Mouse (Mus musculus) adrenal gland, postnatal 36 days (tissue): ENCODE measurements around the gene Pnpla5. TPM values are rescaled to one million over a fixed set of nuclear protein-coding genes. Genes with fewer than 3 reads are reported as not detected.
"Not testable (repeated sequence)": the region's sequence is repeated elsewhere in the genome, so short reads cannot be mapped to it uniquely, and the experiment has no call there.

Experiments
- DNase-seq, 2 experiments: peaks; one replicate each; pipeline ENCODE4 v3.0.0; 2021; ENCODE audit warnings: mixed read lengths in 1 of 2
- total RNA-seq, 2 experiments: library from RNA; stranded (reverse); gene quantifications; 2 replicates each; pipeline ENCODE4 v1.2.3; 2021

Pnpla5 gene
- total RNA-seq, 2 experiments from 2014 or later = 0.23 TPM; not detected in 1

DNA sequence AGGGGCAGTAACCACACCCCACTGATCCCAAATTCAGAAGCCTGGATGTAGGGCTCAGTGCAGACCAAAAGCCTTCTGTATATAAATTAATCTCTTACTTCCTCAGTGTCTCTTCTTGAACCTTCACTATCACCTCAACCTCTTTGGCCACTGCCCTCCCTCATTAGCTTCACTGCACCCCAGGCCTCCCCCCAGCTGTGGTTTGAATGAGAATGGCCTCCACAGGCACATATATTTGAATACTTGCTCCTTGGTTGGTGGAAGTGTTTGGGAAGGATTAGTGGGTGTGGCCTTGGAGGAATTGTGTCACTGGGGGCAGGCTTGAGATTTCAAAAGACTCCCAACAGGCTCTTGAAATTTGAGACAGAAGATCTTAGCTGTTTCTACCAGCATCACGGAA, 6.5 kb downstream of the Pnpla5 start:
- no peak for DNase-seq

- no peak for DNase-seq
Measured at GRCm38 (mm10) chr15:84115727-84116126, 7.2 kb downstream of the Pnpla5 start.

- DNase-seq = no peak
Measured at GRCm38 (mm10) chr15:84113873-84114272, 9.1 kb downstream of the Pnpla5 start.

DNA sequence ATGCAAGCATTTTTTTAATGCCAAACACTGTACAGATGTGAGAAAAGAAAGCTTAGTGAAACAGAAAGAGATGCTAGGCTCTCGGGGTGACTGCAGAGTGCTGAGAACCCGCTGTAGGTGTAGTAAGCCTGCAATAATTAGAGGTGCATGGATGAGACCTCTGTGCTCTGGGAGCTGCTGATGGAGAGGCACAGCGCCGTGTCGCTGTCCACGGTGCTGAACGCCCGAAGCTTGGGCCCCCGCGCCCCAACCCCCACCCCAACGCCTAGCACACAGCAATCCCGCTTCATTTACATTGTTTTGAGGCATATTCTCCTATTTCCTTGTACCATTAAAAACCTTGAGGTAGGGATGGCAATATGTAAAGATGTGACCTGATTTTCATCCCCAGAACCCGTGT, 14.1 kb downstream of the Pnpla5 start:
- DNase-seq = peak; percentile 30 to 47

GRCm38 (mm10) chr15:84105924-84106500, 17.0 kb downstream of the Pnpla5 start:
- no peak for DNase-seq

DNA sequence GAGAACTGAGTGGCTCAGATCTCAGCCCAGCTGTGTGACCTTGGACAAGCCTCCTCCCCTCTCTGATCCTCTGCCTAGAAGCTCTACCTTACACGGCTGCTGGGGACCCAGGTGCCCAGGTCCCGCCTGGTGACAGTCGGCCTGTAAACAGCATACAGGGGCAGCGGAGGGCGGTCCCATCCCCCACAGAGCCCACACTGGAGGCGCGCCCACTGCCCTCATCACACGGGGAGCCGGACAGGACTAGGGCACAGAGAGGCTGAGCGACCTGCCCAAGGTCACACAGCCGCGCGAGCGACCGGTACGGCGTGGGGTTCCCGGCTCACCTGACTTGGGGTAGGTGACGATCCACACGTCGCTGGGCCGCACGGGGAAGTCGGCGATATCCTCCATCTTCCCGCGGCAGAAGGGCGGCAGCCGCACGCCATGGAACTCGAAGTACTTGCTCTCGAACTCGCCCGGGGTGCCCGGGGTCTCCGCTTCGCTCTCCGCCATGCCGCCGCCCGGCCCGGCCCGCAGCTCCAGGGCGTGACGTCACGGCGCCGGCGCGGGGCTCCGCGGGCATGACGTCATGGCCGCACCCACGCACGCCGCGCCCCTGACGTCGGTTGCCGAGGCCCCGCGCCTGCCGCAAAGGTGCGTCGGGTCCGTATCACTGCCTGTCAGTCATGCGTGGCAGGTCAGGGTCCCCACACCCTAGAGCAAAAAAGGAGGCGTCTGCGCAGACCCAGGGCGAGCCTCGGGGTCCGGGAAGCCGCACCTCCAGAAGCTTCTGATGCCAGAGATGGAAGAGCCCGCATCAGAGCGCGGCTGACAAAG, 17.7 kb downstream of the Pnpla5 start, which contains the start of gene Sult4a1:
Sult4a1 (minus strand) TSS at position 650 of the 819 bp plus-strand sequence.
- no peak for DNase-seq

DNA sequence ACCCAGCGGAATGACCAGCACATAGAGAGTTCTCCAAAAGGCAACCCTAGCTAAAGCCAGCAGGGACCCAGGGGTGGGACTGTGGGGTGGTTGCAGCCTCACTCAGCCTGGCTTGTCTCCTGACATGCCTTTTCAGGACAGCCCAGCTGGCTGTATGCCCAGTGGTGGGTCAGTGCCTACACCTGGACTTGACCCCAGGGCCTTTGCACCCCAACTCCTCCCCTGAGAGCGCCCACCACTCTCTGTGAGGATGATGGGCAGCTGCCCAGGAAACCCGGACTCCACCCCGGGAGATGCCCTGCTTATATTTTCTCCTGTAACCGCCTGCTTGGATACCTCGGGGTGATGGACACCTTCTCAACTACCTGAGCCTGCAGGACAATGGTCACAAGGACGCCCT, 18.3 kb downstream of the Pnpla5 start:
- DNase-seq = no peak

DNA sequence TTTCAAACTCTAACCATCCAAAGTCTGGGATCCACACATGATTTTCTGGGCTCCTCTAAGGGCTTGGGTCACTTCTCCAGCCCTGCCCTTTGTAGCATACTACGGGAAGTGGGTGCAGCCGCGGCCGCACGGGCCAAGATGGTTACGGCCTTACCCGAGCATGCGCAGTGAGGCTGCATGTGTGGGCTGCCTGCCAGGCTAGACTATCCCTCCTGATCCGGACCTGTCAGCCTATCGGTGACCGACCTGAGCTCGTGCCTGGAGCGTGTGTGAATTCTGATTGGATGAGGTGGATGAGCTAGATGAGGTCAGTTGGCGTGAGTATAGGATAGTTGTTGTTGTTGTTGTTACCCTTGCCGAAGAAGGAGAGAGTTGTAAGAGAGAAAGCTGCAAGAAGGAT, 25.4 kb downstream of the Pnpla5 start:
- DNase-seq = not testable (repeated sequence)

- DNase-seq = no peak
Measured at GRCm38 (mm10) chr15:84096051-84096450, 26.9 kb downstream of the Pnpla5 start.

DNA sequence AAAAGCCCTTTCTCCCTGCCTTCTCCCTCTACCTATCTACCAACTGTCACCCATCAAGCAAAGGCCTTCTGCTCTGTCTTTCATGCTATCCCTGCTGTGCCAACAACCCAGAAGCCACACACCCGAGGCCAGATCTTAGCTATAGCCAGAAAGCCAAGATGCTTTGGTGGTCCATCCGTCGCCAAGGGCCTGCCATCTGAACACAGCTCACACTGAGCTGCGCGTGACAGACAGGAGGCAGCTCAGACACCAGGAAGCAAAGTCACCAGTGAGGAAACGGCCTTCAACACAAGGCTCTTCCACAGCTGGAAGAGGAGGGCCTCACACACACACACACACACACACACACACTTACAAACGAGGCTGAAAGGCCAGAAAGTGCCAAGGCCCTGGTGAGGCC, 28.1 kb downstream of the Pnpla5 start:
- no peak for DNase-seq

DNA sequence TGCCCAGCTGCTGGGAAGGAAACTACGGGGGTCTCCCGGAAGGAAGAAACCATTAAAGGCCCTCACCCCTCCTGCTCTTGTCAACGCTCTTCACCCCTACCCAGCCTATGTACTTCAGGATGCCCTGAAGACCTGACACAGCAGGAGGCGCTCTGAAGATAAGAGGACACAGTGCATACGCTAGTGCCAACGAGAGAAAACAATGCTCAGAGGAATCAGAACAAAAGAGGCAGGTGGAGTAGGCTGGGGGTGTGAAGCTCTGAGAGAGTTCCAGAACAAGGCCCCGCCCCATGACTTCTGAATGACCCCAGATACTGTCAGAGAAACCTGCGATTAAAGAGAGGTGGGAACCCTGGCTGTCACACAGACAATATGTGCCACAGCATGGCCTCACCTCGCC, 36.2 kb downstream of the Pnpla5 start:
- no peak for DNase-seq

DNA sequence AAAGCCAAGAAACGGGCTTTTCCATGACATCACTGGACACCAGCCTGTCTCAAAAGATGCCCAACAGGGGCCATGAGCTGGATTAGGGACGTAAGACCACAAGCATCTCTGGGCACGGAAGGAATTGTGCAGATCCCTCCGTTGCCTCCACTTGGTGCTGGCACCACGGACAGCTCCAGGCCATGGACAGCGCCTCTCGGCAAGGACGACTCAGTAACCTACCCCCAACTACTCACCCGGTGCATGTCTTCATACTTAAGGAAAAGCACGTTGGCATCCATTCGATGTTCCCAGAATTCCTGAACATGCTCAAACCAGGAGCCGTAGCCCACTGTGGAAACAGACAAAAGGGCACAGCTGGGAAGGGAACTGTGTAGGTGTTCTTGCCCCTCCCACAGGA, 36.6 kb downstream of the Pnpla5 start:
- peak; percentile 34 to 41 for DNase-seq

DNA sequence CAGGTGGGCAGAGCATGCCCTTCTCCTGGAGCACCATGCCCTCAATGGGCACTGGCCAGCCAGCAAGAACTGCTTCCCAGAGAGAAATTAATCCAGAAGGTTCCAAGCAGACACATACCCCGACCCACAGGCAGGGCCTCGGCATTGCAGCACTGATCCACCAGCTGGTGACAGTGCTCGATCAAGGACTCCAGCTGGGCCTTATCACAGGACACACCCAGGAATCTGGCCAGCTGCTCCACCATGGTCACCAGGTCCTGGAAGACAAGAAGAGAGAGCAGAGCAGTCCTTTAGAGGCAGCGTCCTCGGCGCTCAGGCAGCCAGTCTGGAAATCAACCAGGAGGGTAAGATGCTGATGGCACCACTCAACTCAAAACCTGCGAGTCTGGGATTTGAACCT, 42.9 kb downstream of the Pnpla5 start:
- DNase-seq = no peak

GRCm38 (mm10) chr15:84079519-84079918, 43.5 kb downstream of the Pnpla5 start:
- no peak for DNase-seq

GRCm38 (mm10) chr15:84078667-84079066, 44.3 kb downstream of the Pnpla5 start:
- DNase-seq = no peak

DNA sequence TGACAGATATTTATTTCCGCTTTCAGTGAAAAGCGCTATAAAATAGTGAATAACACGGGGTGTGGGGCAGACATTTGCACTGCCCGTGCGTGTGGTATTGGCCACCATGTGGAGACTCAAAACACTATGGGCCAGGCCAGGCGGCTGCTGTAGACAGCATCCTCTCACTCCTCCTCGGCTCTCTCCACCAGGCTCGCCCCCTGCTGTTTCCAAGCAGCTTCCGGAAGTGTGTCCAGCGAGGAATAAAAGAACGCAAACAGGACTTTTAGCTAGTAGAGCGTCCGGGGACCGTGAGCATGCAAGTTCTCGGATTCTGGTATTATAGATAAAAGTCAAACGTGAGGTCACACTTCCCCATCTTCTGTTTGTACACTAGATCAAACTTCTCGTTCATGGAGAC, 45.8 kb downstream of the Pnpla5 start:
- no peak for DNase-seq

GRCm38 (mm10) chr15:84074705-84075185, 48.2 kb downstream of the Pnpla5 start:
- peak; percentile 7 to 30 for DNase-seq

- peak; percentile 61 to 70 for DNase-seq
Measured at GRCm38 (mm10) chr15:84073911-84074704, 48.9 kb downstream of the Pnpla5 start.

GRCm38 (mm10) chr15:84073058-84073457, 49.9 kb downstream of the Pnpla5 start:
- no peak for DNase-seq

DNA sequence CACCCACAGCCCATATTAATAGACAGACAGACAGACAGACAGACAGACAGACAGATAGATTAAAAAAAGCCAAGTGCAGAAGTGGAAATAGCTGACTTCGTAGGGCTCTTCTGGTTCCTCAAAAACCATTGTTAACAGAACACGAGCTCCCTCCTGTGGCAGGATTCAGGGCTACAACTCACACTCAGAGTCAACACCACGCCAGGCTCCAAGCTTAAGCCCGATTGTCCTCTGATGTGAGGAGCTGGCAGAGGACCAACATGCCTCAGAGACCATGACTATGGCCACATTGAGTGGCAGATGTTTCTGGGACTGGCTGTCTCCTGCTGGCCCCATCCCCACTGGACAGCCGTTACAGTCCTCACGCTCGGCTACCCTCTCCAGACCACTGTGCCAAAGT, 50.7 kb downstream of the Pnpla5 start:
- DNase-seq = peak; percentile 34 to 46

DNA sequence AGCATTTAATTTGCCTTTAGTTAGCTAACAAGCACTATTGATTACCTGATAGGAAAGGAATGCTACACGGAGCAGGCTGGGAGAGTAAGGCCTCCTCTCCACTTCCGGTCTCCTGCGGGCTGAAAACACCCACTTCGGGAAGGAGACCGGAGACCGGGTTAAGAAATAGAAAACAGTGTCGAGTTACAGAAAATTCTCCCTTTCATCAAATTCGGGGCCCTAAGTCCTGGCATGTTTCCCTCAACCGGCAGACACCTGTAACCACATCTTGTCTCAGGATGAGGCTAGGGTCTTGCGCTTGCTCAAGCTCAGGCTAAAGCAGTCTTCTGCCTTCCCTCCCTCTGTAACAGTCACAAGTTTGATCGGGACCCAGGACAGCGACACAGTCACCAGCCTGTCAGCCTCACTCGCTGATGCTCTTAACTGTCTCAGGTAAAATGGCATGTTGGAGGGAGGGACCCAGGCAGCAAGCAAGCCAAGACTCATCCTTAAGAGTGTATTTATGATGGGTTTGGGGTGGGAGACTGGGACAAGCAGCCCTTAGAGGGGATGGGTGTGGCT, 52.8 kb downstream of the Pnpla5 start:
- no peak for DNase-seq

- no peak for DNase-seq
Measured at GRCm38 (mm10) chr15:84069455-84070050, 53.4 kb downstream of the Pnpla5 start.
